Mouse (Mus musculus): ENCODE results near the gene Slit3.

DNA sequence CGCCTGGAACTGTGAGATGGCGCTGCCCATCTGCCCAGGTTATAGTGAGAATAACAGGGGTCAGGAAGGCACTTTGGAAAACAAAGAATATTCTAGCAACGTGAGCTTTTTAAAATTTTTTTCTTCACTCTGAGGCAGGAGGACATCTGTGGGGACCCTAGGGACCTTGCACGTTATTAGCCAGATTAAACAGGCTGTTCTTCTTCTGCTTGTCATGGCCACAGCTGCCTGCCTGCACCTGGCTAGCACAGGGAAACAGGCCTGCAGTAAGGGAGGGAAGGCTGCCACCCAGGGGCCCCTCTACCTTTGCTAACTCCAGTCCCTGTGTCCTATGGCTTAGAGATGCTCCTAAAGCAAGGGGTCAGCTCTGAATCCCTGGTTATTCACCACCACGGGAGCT lies 487.8 kb downstream of the Slit3 start:
- TF ChIP-seq POLR2A (IDR thresholded peaks at IDR 0.05; ENCODE audit: extremely low read depth, insufficient read depth, low read length) = no peak
- no peak for TF ChIP-seq CTCF (IDR thresholded peaks at IDR 0.05; ENCODE audit: low read depth, low read length)
